ENCODE assay signal across 12 mouse cellular contexts in genomic region chr8:120501426-120501825, GRCm38 (mm10).
DNase-seq lines count a peak whose midpoint lies in the region; ATAC-seq and TF ChIP-seq lines count a peak whose summit lies in the region.
"Had no signal": no experiment of that assay in that cellular context is flagged by ENCODE, and none has a peak within 500 bp of the region (broad histone marks: within the 10 kb centered on the region; RNA-seq: fewer than 3 reads in every experiment).

No protein-coding gene starts in this region.

- no peak for TF ChIP-seq POLR2A in heart, adult 2 months (IDR thresholded peaks at IDR 0.05; ENCODE audit: insufficient read depth, low read depth, low read length)

- no peaks in the 10 kb centered on the region for H3K9me3 ChIP-seq in heart, embryonic 10.5 days
- H3K9me3 ChIP-seq in lung, embryonic 15.5 days = no peaks in the 10 kb centered on the region
- H3K9me3 ChIP-seq: hindbrain, embryonic 13.5 days; intestine, embryonic 15.5 days had no signal

- intact Hi-C loops in heart, postnatal 36 days (cut with DNase I) = no loop called here
- intact Hi-C loops in heart, adult 2 months (cut with DNase I) = no loop called here

- no peak for TF ChIP-seq EP300 in heart, adult 2 months (IDR thresholded peaks at IDR 0.05; ENCODE audit: insufficient read depth, low read depth, low read length)

- no peak overlapping the region for H3K9ac ChIP-seq in lung, embryonic 15.5 days
- no peak overlapping the region for H3K9ac ChIP-seq in heart, adult 2 months (ENCODE audit: low read depth, low read length)
- H3K9ac ChIP-seq: forebrain, postnatal 0 days; intestine, embryonic 15.5 days had no signal

- no peak overlapping the region for H3K4me3 ChIP-seq in heart, embryonic 10.5 days
- no peak overlapping the region for H3K4me3 ChIP-seq in lung, embryonic 15.5 days
- H3K4me3 ChIP-seq in heart, adult 2 months = no peak overlapping the region
- H3K4me3 ChIP-seq: hindbrain, embryonic 13.5 days; intestine, embryonic 15.5 days had no signal

- TF ChIP-seq CTCF in heart, adult 2 months (IDR thresholded peaks at IDR 0.05) = no peak

- WGBS in heart, embryonic 10.5 days = 87% methylated on average over 5 of the region's 5 CpGs
- WGBS in lung, embryonic 15.5 days = 86% methylated on average over 5 of the region's 5 CpGs
- WGBS in heart, adult 2 months = 82% methylated on average over 5 of the region's 5 CpGs

- no peaks in the 10 kb centered on the region for H3K27me3 ChIP-seq in heart, embryonic 10.5 days (ENCODE audit: insufficient read depth, poor library complexity, severe bottlenecking)
- H3K27me3 ChIP-seq in lung, embryonic 15.5 days = no peaks in the 10 kb centered on the region
- H3K27me3 ChIP-seq in heart, adult 2 months (ENCODE audit: control insufficient read depth, insufficient read depth, low read length) = no peaks in the 10 kb centered on the region
- H3K27me3 ChIP-seq: hindbrain, embryonic 13.5 days; intestine, embryonic 15.5 days had no signal

- peaks cover 99% of the 10 kb centered on the region for H3K4me1 ChIP-seq in heart, embryonic 10.5 days
- H3K4me1 ChIP-seq in lung, embryonic 15.5 days = peaks cover 91% of the 10 kb centered on the region
- H3K4me1 ChIP-seq in heart, adult 2 months (ENCODE audit: control insufficient read depth, insufficient read depth, low read length) = peaks cover 15% of the 10 kb centered on the region

- peak overlapping the region; percentile 73 for H3K27ac ChIP-seq in heart, embryonic 10.5 days
- peak overlapping the region; percentile 37; the same call in 1 of the 2 replicates for H3K27ac ChIP-seq in lung, embryonic 15.5 days
- no peak overlapping the region for H3K27ac ChIP-seq in heart, adult 2 months
- H3K27ac ChIP-seq: hindbrain, embryonic 13.5 days; intestine, embryonic 15.5 days; macrophage had no signal

- H3K4me2 ChIP-seq in lung, embryonic 15.5 days = no peak overlapping the region
- H3K4me2 ChIP-seq: hindbrain, embryonic 13.5 days; intestine, embryonic 15.5 days had no signal

- H3K36me3 ChIP-seq in heart, embryonic 10.5 days = no peaks in the 10 kb centered on the region; the same call in 1 of the 2 replicates
- no peaks in the 10 kb centered on the region for H3K36me3 ChIP-seq in lung, embryonic 15.5 days
- H3K36me3 ChIP-seq in heart, adult 2 months (ENCODE audit: control insufficient read depth, insufficient read depth, low read length) = no peaks in the 10 kb centered on the region
- H3K36me3 ChIP-seq: hindbrain, embryonic 13.5 days; intestine, embryonic 15.5 days had no signal

- DNase-seq in heart, embryonic 10.5 days (ENCODE audit: low spot score) = no peak
- no peak for DNase-seq in heart, postnatal 36 days
- DNase-seq in lung, postnatal 36 days = no peak
- peak; percentile 32 for DNase-seq in thymus, postnatal 0 days (ENCODE audit: low spot score)
- DNase-seq in thymus, adult 18-20 months = no peak
- no peak for DNase-seq in heart, adult 2 months
- DNase-seq: forebrain, postnatal 0 days; spleen, adult 18-20 months had no signal

- H3K79me2 ChIP-seq in heart, adult 2 months (replicated peaks; ENCODE audit: control insufficient read depth, insufficient read depth, low read length) = 0 out of 2 replicates have a peak, but pooled peaks cover 1% of the 10 kb centered on the region

- ATAC-seq in lung, embryonic 15.5 days (ENCODE audit: borderline replicate concordance, extremely low read depth, low FRiP score, low TSS enrichment) = no peak
- ATAC-seq: forebrain, postnatal 0 days; intestine, embryonic 15.5 days had no signal
